Mouse (Mus musculus) hindbrain, embryonic 10.5 days (tissue): ENCODE results near the gene Rps21. TPM values are rescaled to one million over a fixed set of nuclear protein-coding genes. Genes with fewer than 3 reads are reported as not detected.

Source experiments
- DNase-seq: peaks from one replicate; pipeline ENCODE4 v3.0.0-alpha.2; 2017; ENCODE audit warnings: low spot score
- H3K27ac ChIP-seq: fragments of 300-500 bp; sonication (generic); 2 replicates; pipeline ENCODE4 v1.5.1; 2016; ENCODE audit warnings: mild to moderate bottlenecking, moderate library complexity
- H3K27me3 ChIP-seq: fragments of 300-500 bp; sonication (generic); 2 replicates; pipeline ENCODE4 v1.6.1; 2016; ENCODE audit warnings: mild to moderate bottlenecking; ENCODE audit not compliant: poor library complexity, insufficient read depth, severe bottlenecking
- H3K36me3 ChIP-seq: fragments of 300-500 bp; sonication (generic); 2 replicates; pipeline ENCODE4 v1.6.1; 2016; ENCODE audit warnings: mild to moderate bottlenecking, moderate library complexity
- H3K4me1 ChIP-seq: fragments of 300-500 bp; sonication (generic); replicated peaks from 2 replicates; pipeline ENCODE4 v1.6.1; 2016; ENCODE audit warnings: mild to moderate bottlenecking
- H3K4me3 ChIP-seq: fragments of 300-500 bp; sonication (generic); 2 replicates; pipeline ENCODE4 v1.5.1; 2016; ENCODE audit warnings: mild to moderate bottlenecking, moderate library complexity
- H3K9me3 ChIP-seq: fragments of 300-500 bp; sonication (generic); 2 replicates; pipeline ENCODE4 v1.6.1; 2016; ENCODE audit warnings: mild to moderate bottlenecking, moderate library complexity
- WGBS: fragments of 180-500 bp; shearing (Covaris S2); methylation state at CpG from one replicate; pipeline ENCODE4 v1.1.7; 2016; 5-methylcytosine and 5-hydroxymethylcytosine counted together
- polyA plus RNA-seq: library from polyadenylated mRNA; unstranded; fragments of >200 nt; fragmentation: Nextera tagmentation; extraction: Ambion mirVana; gene quantifications from 2 replicates; pipeline ENCODE4 v1.2.1, GENCODE M21; 2016

Gene Rps21
- polyA plus RNA-seq, 1 experiment from 2014 or later: 440 TPM

DNA sequence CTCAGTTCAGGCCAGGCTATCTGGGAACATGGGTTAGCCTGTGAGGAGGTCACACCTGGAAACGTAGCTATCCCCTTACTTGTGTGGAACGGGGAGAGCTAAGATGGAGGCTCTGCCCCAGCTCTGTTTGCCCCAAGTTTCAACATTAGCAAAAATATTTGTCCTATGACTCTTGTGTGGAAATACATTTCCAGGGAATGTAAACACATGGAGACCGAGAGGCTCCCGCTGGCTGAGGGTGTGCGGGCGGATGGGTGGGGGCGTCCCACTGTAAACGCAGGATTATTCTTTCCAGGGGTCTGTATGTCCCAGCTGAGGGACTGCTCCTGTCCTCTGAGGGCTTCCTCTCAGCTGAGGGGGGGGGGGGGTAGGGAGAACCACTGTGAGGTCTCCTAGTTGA lies 22.8 kb upstream of the Rps21 start:
- H3K4me3 ChIP-seq: no peak overlapping the region
- WGBS: 94% methylated on average over 8 of the region's 8 CpGs
- peak overlapping the region; percentile 54 for H3K27ac ChIP-seq
- no peak for DNase-seq
- no peaks in the 10 kb centered on the region for H3K36me3 ChIP-seq
- no peaks in the 10 kb centered on the region for H3K9me3 ChIP-seq
- H3K27me3 ChIP-seq: no peaks in the 10 kb centered on the region
- H3K4me1 ChIP-seq: peaks cover 36% of the 10 kb centered on the region

DNA sequence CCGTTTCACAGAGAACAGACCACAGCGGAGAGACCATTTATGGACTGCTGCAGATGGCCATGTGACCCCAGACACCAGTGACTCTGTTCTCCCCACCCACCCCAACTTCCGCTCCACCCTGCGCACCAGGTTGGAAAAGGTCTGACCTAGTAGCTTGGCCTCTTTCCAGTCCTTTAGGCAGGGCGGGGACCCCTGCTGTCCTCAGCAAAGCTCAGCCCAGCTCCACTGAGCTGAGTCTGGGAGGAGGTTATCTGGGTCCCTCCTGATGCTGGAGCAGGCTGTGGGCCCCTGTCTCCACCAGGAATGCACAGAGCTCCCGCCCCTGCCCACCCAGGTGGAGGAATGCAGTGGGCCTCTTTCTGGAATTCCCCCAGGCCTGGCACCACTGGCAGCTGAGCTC lies 22.2 kb upstream of the Rps21 start:
- no peak overlapping the region for H3K4me3 ChIP-seq
- 49% methylated on average over 6 of the region's 6 CpGs for WGBS
- peak overlapping the region; percentile 54 for H3K27ac ChIP-seq

DNA sequence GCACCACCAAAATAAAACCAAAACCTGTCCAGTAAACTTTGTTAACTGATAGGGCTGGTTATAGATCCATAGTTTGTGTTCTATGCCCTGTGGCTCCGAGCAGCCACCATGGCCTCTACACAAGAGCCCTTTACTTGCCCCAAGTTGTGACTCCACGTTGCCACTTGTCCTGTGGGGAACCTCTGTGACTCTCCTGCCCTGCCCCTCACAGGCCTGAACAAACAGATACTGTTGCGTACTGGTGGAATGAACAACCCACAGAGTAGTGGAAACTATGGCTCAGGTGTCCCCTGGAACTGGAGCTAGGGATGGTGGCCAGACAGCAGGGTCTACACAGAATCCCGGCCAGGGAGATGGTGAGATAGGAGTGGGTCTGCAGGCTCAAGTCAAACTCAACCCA lies 21.4 kb upstream of the Rps21 start:
- Histone ChIP-seq H3K27ac (peak overlapping the region; percentile 29; the same call in 1 of the 2 replicates), H3K27me3 (no peaks in the 10 kb centered on the region), H3K4me1 (peaks cover 28% of the 10 kb centered on the region), H3K4me3 (no peak overlapping the region), H3K36me3 (no peaks in the 10 kb centered on the region), H3K9me3 (no peaks in the 10 kb centered on the region)
- DNase-seq: no peak
- 88% methylated on average over 4 of the region's 4 CpGs for WGBS

More for the DNA sequence above, 22.2 kb upstream of the Rps21 start:
- DNase-seq: no peak
- no peaks in the 10 kb centered on the region for H3K9me3 ChIP-seq
- peaks cover 36% of the 10 kb centered on the region for H3K4me1 ChIP-seq
- no peaks in the 10 kb centered on the region for H3K36me3 ChIP-seq
- no peaks in the 10 kb centered on the region for H3K27me3 ChIP-seq

DNA sequence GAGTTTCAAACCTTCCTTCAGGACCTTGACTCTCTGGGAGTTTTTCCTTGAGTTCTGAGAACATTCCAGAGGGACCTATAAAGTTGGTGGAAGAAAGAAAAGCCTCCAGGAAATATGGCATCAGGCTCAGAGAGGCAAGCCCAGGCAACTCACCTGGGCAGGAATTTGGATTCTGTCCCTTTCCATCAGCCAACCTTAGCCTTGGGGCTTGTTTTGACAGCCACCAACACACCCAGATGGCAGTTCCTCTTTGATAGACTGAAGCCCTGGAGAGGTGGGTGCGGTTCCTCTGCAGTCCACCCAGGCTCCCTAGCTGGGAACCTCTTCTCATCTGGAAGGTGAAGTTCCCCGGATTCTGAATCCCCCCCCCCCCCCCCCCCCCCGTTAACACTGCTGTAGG lies 20.7 kb upstream of the Rps21 start:
- no peaks in the 10 kb centered on the region for H3K9me3 ChIP-seq
- H3K27me3 ChIP-seq: no peaks in the 10 kb centered on the region
- 65% methylated on average over 3 of the region's 3 CpGs for WGBS
- H3K36me3 ChIP-seq: no peaks in the 10 kb centered on the region
- H3K27ac ChIP-seq: peak overlapping the region; percentile 29; the same call in 1 of the 2 replicates
- no peak overlapping the region for H3K4me3 ChIP-seq
- DNase-seq: no peak
- peaks cover 22% of the 10 kb centered on the region for H3K4me1 ChIP-seq

DNA sequence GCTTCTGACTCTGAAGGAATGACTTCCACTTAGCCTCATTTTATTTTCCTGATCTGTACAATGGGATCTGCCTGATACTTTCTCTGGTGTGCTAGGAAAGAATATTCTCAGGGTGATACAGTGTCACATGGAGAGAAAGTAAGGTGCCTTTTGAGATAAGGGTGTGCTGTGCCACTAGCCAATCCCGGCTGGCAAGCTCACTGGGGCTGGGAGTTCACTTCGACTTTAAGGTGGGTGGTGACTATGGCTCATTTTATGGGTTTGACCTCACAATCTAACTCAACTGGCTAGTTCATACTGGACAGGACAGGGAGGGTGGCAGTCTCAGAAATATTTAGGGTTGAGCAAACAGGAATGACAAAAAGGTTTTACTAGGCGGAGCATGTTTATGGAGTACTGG lies 20.2 kb upstream of the Rps21 start:
- Histone ChIP-seq H3K4me1 (peaks cover 21% of the 10 kb centered on the region), H3K9me3 (no peaks in the 10 kb centered on the region), H3K27ac (no peak overlapping the region), H3K4me3 (no peak overlapping the region), H3K36me3 (no peaks in the 10 kb centered on the region), H3K27me3 (no peaks in the 10 kb centered on the region)
- WGBS: 87% methylated on average over 3 of the region's 3 CpGs
- DNase-seq: no peak

DNA sequence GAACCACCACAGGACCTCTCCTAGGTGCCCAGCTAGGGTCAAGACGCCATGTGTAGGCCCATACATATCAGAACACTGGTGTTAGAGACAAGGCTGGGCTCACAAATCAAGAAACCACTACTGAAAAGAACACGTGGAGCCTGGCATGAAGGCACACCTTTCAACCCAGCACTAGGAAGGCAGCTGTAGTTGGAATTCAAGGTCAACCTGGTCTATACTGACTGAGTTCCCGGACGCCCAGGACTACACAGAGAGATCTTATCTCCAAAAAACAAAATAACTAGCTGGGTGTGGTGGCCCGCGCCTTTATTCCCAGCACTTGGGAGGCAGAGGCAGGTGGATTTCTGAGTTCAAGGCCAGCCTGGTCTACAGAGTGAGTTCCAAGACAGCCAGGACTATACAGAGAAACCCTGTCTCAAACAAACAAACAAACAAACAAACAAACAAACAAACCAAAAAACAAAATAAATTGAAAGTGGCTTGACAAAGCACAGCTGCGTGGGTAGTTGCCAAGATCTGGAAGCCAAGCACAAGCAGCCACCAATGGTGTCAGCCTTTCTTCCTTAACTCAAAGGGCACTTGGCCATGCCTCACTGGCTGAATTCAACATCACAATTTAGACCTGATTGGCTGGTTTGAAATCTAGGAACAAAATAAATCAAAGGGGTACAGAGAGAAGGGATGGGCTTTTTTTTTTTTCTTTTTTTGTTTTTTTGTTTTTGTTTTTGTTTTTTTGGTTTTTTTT lies 19.4 kb upstream of the Rps21 start:
- DNase-seq: no peak
- Histone ChIP-seq H3K9me3 (no peaks in the 10 kb centered on the region), H3K27me3 (no peaks in the 10 kb centered on the region), H3K27ac (no peak overlapping the region), H3K4me1 (peaks cover 17% of the 10 kb centered on the region), H3K36me3 (no peaks in the 10 kb centered on the region), H3K4me3 (no peak overlapping the region)
- 91% methylated on average over 7 of the region's 7 CpGs for WGBS

DNA sequence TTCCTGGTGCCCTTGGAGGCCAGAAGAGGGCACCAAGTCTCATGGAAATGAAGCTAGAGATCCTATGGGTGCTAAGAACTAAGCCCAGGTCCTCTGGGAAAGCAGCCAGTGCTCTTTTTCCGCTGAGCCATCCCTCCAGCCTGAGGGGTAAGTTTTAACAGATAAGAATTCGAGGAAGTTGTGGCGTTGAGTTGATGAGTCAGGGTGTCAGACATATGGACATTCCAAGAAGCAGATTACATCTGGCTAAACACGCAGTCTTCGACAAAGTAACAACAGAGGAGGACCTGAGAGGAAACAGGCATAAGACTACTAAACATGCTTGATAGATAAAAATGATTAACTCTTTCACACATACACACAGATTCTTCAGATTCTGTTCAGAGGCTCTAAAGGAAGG lies 18.6 kb upstream of the Rps21 start:
- no peak for DNase-seq
- H3K4me3 ChIP-seq: no peak overlapping the region
- peaks cover 17% of the 10 kb centered on the region for H3K4me1 ChIP-seq
- WGBS: 88% methylated on average over 5 of the region's 5 CpGs
- H3K27ac ChIP-seq: no peak overlapping the region
- H3K9me3 ChIP-seq: no peaks in the 10 kb centered on the region
- no peaks in the 10 kb centered on the region for H3K36me3 ChIP-seq
- no peaks in the 10 kb centered on the region for H3K27me3 ChIP-seq

DNA sequence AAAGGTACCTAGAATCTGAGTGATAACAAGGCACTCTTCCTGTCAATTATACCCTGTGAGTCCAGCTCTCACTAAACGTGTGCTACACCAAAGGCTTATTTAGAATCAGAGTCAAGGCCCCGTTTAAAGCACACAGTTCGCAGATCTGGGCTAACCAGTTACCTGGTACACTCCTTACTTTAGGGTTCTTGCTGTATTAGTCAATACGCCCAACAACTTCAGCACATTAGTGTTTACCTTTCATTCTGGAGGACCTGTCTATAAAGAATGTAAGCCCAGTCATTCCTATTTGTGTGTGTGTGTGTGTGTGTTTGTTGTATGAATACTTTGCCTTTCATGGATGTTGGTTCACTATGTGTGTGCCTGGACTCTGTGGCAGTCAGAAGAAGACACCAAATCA lies 14.1 kb upstream of the Rps21 start:
- no peaks in the 10 kb centered on the region for H3K27me3 ChIP-seq
- no peak overlapping the region for H3K27ac ChIP-seq
- DNase-seq: no peak
- H3K4me3 ChIP-seq: no peak overlapping the region
- no peaks in the 10 kb centered on the region for H3K36me3 ChIP-seq
- WGBS: 91% methylated on average over 4 of the region's 4 CpGs
- no peaks in the 10 kb centered on the region for H3K4me1 ChIP-seq
- H3K9me3 ChIP-seq: no peaks in the 10 kb centered on the region

DNA sequence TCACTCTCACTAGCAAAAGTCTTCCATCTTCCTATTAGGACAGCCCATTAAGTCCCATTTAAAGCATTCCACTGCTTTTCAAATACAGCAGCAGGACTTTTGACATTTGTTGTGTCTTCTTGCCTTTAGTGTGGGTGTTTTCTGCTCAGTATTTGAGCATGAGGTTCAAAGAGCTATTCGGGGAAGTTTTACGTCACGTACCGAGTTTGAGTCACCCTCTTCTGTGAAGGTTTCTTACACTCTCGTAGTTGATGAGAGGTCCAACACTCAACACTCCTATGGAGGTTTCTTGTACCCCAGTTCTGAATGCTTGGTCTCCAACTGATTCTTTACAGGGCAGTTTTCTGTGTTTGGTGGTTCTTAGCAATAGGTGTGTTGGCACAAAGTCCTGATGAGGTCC lies 9.3 kb upstream of the Rps21 start:
- Histone ChIP-seq H3K27me3 (no peaks in the 10 kb centered on the region), H3K4me1 (peaks cover 17% of the 10 kb centered on the region), H3K27ac (no peak overlapping the region), H3K9me3 (no peaks in the 10 kb centered on the region), H3K4me3 (no peak overlapping the region), H3K36me3 (no peaks in the 10 kb centered on the region)
- 90% methylated on average over 5 of the region's 5 CpGs for WGBS
- DNase-seq: no peak

DNA sequence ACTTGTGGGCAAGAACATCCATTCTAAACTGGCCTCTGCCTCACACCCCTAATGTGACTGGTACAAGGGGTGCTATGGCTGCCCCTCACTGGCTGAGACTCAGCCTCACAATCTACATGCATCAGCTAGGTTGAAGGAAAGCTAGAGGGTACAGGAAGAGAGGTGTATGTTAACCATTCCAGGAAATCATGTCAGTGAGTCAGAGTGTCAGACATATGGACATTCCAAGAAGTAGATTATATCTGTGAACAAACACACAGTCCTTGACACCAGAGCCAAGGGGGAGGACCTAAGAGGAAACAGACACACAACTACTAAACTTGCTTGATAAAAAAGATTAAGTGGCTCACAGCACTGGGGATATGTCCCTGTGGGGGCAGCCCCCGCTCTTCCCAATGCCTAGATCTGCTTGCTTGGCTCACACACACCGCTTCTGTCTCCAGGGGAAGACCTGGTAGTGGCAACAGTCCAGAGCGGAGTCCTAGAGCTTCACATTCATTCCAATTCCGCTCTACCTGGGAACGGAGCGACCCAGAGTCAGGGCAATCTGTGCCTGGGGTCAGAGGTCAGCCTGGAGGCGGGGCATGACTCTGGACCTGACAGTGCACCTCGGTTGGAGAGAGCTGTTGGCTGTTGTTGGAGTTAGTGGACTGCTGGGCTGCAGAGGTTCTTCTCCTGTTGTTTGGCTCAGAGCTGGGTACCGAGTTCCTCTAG lies 8.1 kb upstream of the Rps21 start:
- no peaks in the 10 kb centered on the region for H3K36me3 ChIP-seq
- H3K4me3 ChIP-seq: no peak overlapping the region
- H3K4me1 ChIP-seq: peaks cover 17% of the 10 kb centered on the region
- DNase-seq: no peak
- 57% methylated on average over 9 of the region's 9 CpGs for WGBS
- H3K27me3 ChIP-seq: no peaks in the 10 kb centered on the region
- H3K9me3 ChIP-seq: no peaks in the 10 kb centered on the region
- H3K27ac ChIP-seq: no peak overlapping the region; the same call in 1 of the 2 replicates

DNA sequence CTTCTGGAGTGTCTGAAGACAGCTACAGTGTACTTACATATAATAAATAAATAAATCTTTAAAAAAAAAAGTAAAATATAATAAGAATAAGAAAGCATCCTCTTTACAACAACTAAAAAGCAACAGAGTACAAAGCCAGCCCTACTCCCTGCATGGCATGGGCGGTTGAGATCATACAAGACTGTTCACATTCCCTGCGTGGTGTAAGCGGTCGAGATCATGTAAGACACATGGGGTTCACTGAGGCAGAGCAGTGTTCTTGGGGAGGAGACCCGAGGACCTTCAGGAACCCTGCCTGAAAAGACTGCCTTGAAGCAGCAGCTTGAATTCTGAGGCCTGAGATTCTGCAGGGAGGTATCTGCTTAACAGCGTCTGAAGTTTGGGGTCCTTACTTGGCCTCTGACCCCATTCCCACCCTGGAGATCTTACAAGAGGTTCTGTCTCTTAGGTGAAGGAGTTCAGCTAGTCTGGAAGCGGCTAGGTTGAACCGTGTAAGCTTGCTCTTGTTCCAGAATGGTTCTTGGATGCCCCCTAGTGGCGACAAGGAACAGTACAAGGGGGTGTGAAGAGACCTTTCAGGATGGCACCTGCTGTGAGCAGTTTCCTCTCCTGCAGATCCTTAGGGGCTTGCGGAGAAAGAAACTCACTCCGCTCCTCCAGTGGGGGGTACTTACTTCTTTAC lies 6.1 kb upstream of the Rps21 start:
- no peaks in the 10 kb centered on the region for H3K36me3 ChIP-seq
- DNase-seq: peak; percentile 81
- H3K27me3 ChIP-seq: no peaks in the 10 kb centered on the region
- H3K27ac ChIP-seq: peak overlapping the region; percentile 64; the same call in 1 of the 2 replicates
- WGBS: 31% methylated on average over 11 of the region's 11 CpGs
- no peak overlapping the region for H3K4me3 ChIP-seq
- peaks cover 20% of the 10 kb centered on the region for H3K4me1 ChIP-seq
- no peaks in the 10 kb centered on the region for H3K9me3 ChIP-seq

DNA sequence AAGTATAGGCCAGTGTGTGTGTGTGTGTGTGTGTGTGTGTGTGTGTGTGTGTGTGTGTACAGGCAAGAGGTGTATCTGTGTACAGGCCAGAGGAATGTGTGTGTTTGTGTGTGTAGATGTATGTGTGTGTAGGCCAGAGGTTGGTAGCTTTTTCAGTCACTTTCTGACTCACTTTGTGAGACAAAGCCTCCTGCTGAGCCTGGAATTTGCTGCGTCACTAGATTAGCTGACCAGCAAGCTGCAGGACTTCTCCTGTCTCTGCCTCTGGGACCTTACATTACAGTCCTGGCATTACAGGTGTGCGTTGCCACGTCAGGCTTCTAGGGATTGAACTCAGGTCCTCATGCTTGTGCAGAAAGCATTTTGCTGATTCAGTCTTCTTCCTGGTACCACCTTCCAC lies 5.3 kb upstream of the Rps21 start:
- WGBS: 43% methylated on average over 3 of the region's 3 CpGs
- H3K9me3 ChIP-seq: no peaks in the 10 kb centered on the region
- H3K4me1 ChIP-seq: peaks cover 26% of the 10 kb centered on the region
- no peaks in the 10 kb centered on the region for H3K36me3 ChIP-seq
- no peak overlapping the region for H3K4me3 ChIP-seq
- H3K27me3 ChIP-seq: no peaks in the 10 kb centered on the region
- no peak for DNase-seq
- no peak overlapping the region for H3K27ac ChIP-seq
